Mouse (Mus musculus) thymus, adult 18-20 months (tissue): ENCODE measurements around the gene Gm8871.
"Not testable (repeated sequence)": the region's sequence is repeated elsewhere in the genome, so short reads cannot be mapped to it uniquely, and the experiment has no call there.

Source experiments
- DNase-seq, 2 experiments: peaks; one replicate each; pipeline ENCODE4 v3.0.0; 2022; ENCODE audit warnings: mixed read lengths in 2 of 2

The Gm8871 gene

GRCm38 (mm10) chr5:10947505-10947904 lies at the start of gene Gm8871, which contains the start of gene Gm8857:
Gm8871 (plus strand) TSS chr5:10947805.
Gm8857 (plus strand) TSS chr5:10947807.
- not testable (repeated sequence) for DNase-seq

- DNase-seq, result not testable (repeated sequence)
Observed at GRCm38 (mm10) chr5:10953512-10953911, 5.9 kb downstream of the Gm8871 start.

- peak in 1 of 2 experiments; percentile 1 for DNase-seq
Observed at GRCm38 (mm10) chr5:10958057-10958456, 10.5 kb downstream of the Gm8871 start.
